Mouse (Mus musculus) lung, adult 10 weeks (tissue): ENCODE data around the gene Gpr174. TPM values are rescaled to one million over a fixed set of nuclear protein-coding genes. Genes with fewer than 3 reads are reported as not detected.

Experiments
- polyA plus RNA-seq: library from polyadenylated mRNA; stranded (reverse); fragments of 350-450 nt; fragmentation: Illumina TruSeq; extraction: RNeasy Lipid Tissue Mini Kit (QIAGEN cat#74804); gene quantifications from one replicate; pipeline ENCODE4 v1.2.3, GENCODE M21; 2014; ENCODE audit warnings: low read depth, low replicate concordance; ENCODE audit not compliant: insufficient read depth

The Gpr174 gene
- polyA plus RNA-seq: 2.2 TPM

DNA sequence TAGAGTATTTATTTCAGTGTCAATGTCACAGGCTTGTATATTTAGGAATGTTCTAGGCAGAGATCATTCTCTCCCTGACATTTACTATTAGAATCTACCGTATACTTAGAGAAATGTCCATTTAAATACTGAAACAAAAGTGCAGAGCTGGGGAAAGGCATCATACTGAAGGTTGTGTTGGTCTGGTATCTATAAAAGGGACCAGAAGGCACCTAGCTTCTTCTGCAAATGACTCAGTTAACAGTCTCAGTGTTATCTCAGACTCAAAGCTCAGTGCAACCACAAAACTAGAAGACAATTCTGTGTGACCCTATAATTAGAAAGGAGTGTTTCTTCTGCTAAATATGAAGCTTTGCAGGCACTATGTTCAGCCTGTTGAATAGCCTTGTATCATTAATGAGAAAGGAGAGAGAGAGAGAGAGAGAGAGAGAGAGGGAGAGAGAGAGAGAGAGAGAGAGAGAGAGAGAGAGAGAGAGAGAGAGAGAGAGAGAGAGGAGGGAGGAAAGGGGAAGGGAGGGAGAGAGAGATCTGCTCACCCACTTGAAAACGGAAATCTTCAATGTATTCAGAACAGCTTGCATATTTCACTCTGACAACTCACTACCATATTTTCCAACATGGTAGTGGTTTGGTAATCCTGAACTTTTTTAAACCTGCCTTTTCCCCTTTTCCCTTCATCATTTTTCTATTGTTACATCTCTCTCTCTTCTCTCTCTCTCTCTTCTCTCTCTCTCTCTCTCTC is at the start of gene Gpr174:
Gene Gpr174 (plus strand): TSS at position 393 of the 742 bp plus-strand sequence.

Other genes starting within 250 kb of the Gpr174 start
- 8.0 TPM for gene P2ry10, start 167.4 kb upstream of the Gpr174 start, polyA plus RNA-seq
- 1.8 TPM for gene P2ry10b, start 107.0 kb upstream of the Gpr174 start, polyA plus RNA-seq
- 25.2 TPM for gene Itm2a, start 147.5 kb downstream of the Gpr174 start, polyA plus RNA-seq